Mouse (Mus musculus): ENCODE measurements around the gene Rcvrn. TPM values are rescaled to one million over a fixed set of nuclear protein-coding genes. Genes with fewer than 3 reads are reported as not detected.

The Rcvrn gene
- total RNA-seq, 4 experiments from 2014 or later: 0.24 TPM; not detected in 3

Other genes with a start within 250 kb of the Rcvrn start
- 1 to 10 TPM; 4.2 to 7.8 (median 5.1) TPM for gene Gas7, start 239.9 kb upstream of the Rcvrn start, total RNA-seq (2022)
- gene Glp2r, start 75.8 kb downstream of the Rcvrn start, total RNA-seq (2022): under 1 TPM in 3 of 4 experiments, not detected in 1; 0.16 to 0.58 (median 0.46) TPM
- gene Gsg1l2, start 79.3 kb downstream of the Rcvrn start, total RNA-seq (2022): not detected
- 100 to 1,000 TPM; 266 to 400 (median 349) TPM for gene Dhrs7c, start 102.9 kb downstream of the Rcvrn start, total RNA-seq (2022)
- gene Usp43, start 226.8 kb downstream of the Rcvrn start, total RNA-seq (2022): under 1 TPM; 0.22 to 0.51 (median 0.29) TPM

All from gastrocnemius, adult 8-10 months (tissue).